Mouse (Mus musculus) left cerebral cortex, adult 8-10 months (tissue): ENCODE results near the gene Hs3st5. TPM values are rescaled to one million over a fixed set of nuclear protein-coding genes. Genes with fewer than 3 reads are reported as not detected.
"Not testable (repeated sequence)": the region's sequence is repeated elsewhere in the genome, so short reads cannot be mapped to it uniquely, and the experiment has no call there.

Experiments
- DNase-seq, 2 experiments: peaks; one replicate each; pipeline ENCODE4 v3.0.0; 2022; ENCODE audit warnings: low spot score in 2 of 2
- total RNA-seq, 4 experiments: library from RNA; stranded (reverse); gene quantifications; 2 replicates each; pipeline ENCODE4 v1.2.4; 2022

Hs3st5 gene
- total RNA-seq, 4 experiments from 2014 or later: 5.7 to 7.4 (median 6.9) TPM

DNA sequence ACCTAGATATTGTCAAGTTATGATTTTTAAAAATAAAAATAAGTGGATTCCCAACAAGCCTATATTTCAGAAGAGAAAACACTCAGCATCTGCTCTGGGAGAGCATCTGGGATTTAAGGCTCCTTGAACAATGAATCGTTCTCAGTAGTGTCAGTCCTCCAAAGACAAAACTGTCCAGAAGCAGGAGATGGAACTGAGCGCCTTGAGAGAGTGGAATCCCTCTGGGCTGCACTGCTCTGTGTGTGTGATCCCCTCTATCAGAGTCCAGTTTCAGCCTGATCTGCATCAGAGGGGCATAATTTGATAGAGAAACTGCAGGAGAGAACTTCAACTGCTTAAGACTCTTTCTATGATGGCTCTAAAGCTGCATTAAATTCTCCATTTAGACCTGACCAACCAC, 49.5 kb downstream of the Hs3st5 start:
- no peak for DNase-seq

DNA sequence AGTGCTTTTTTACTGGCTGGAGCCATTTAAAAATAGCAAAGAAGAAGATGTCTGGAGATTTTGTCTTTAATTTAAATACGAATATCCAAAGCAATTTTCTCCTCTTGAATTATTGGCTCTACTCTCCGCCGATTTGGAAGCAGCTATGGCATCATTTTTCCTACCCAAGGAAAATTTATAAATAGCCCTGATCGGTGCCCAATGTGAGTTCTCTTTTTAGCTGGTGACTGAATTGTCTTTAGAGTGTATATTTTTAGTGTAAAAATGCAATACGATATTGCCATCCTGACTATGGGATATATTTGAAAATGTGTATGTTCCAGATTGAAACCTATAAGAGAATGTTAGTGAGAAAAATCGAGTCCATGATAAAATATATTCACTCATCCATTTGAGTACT, 51.1 kb downstream of the Hs3st5 start:
- DNase-seq: no peak

DNA sequence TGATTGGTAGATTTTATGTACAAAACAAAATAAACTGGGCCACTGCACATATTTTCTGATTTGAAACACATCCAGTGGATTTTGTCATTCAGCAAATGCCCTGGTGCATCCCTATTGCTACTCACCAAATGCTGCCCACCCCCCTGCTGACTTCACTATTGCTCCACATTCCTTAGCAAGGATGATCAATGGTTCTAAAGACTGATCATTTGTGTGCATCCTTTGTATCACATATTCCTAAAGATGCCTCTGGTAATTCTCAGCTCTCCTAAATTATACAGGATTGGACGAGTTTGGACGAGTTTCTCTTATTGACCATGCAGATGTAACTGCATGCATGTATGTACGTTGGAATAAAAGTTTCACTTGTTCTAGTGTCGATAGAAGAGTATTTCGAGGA, 52.1 kb downstream of the Hs3st5 start:
- no peak for DNase-seq

DNA sequence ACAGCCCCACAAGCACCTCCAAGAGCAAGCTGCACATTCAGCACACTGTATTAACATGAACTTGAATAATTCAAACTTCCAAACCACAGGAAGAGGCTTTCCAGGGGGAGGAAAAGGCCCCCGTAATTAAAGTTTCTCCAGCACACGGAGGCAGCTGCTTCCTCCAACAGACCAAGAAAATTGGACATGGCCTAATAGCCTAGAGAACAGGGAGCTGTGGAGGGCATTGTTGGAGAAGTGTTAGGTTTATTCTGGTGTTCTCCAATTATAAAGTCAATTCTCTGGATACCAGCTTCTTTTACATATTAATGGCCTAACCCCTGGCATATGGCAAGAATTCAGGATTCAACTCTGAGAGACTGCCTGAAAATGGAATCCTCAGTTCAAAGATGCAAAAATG, 60.6 kb downstream of the Hs3st5 start:
- no peak for DNase-seq

- no peak for DNase-seq
These were observed 65.9 kb downstream of the Hs3st5 start for GRCm38 (mm10) chr10:36572540-36572939.

DNA sequence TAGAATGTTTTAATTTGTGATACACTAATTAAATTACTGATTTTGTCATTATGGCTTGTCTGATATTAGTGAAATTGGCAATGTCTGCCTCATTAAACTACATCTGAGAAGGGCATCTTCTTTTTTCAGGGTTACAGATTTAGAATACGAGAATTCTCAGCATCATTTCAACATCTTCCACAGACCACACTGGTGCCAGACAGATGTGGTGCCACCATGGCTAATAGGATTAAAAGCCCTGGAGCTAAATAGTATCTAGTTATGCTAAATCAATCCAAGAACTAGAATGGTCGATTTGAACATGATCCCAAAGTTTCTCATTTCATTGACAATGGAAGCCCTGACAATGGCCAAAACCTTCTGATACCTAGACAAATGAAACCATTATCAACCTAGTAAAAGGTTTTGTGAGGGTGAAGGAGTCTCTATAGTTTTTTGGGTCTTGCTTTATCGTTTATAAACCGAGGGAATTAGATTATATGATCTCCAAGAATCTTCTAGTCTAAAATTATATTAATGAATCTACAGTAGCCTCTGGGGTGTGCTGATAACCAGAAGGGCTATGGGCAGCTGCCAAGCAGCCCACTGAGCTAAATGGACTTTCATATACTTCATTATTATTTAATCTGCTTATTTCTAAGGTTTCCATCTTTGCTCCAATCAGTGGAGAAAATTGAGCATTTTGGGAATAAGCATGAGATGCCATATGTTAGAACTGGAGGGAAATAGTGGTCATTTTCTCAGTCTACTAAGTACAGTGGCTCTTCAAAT, 71.9 kb downstream of the Hs3st5 start:
- DNase-seq: no peak

- DNase-seq: no peak
These were observed 103.8 kb downstream of the Hs3st5 start for GRCm38 (mm10) chr10:36610400-36610799.

DNA sequence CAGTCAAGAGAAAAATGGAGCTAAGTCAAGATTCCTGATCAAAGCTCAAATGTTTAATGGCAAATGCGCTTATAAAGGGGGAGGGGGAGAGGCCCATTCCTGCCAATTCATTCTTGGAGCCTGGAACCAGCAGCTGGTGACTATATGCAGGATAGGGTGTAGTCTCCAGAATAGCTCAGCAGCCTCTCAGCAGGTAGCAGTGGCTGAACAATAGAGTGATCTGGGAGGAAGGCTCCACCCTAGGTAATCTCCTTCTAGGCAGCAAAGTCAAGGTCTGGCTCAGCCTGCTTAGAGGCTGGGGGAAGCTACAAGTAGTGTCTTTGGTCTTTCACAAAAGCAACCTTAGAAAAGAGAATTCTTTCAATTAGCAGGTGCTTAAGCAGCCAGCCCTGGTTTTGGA, 104.8 kb downstream of the Hs3st5 start:
- DNase-seq: not testable (repeated sequence)

DNA sequence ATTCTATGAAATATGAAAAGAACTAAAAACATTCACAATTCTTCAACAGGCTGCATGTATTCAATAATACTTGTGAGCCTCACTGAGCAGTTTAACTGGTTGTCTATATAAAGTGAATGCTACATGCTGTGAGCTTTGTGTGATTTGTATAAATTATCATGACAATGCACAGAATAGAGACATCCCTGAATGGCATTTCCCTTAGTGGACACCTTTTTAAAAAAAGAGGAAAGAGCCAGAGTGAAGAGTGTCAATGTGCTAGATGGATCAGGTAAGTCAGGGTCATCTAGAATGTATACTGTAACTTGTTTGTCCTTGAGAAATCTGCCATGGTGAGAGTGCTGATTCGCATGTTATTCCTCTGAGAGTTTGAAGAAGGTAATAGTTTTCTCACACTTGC, 116.4 kb downstream of the Hs3st5 start:
- no peak for DNase-seq

DNA sequence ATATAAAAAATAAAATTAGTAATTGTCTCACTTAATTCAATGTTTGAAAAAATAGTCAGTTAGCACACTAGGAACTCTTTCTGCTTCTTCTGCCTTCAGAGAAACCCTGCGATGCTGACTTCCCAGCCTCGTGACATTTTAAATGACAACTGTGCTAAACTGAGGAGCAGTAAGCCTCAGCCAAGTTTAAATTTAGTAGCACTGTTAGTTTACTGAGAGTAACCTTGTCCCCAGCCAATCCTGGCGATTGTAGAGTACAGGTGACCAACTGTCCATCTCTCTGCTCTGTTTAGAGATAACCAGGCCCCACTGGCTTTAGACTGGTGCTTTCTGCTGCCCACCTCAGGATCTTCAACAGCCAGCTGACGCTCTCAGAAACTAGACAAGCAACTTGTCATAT, 121.3 kb downstream of the Hs3st5 start:
- DNase-seq: no peak

- no peak for DNase-seq
These were observed 125.1 kb downstream of the Hs3st5 start for GRCm38 (mm10) chr10:36631746-36632145.

DNA sequence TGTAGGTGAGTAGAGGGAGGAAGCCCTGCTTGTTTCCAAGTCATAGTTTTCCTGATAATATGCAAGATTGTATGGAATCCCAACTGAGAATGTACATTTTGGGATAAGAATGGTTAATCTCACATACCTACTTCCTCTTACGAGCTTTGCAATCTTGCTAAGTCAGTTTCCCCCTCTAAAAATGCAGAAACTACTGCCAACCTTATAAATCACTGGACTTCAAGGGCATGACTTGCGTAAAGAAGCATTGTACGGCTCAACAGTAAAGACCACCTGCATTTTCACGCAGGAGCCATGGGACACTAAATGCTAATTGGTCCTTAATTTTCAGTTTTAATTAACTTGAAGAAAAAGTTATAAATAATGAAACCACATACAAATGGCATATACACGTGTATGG, 144.0 kb downstream of the Hs3st5 start:
- DNase-seq: no peak

GRCm38 (mm10) chr10:36713974-36714373, 207.4 kb downstream of the Hs3st5 start:
- no peak for DNase-seq

DNA sequence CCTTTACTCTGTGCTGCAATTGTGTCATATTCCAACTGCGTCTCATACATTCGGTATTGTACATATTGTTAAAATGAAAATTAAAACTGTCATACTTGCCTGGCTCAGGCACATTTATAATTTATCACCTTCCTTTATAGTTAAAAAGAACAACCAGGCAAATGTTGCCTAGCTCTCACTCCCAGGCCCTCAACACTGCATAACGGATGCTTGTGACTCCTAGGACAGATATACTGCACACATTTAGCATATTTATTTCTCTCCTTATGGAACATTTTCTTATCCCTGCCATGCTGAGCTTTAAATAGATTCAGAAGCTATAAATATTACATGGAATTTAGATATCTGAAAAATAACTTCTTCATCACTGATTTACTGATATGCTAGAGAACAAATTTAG, 219.6 kb downstream of the Hs3st5 start:
- DNase-seq: no peak

DNA sequence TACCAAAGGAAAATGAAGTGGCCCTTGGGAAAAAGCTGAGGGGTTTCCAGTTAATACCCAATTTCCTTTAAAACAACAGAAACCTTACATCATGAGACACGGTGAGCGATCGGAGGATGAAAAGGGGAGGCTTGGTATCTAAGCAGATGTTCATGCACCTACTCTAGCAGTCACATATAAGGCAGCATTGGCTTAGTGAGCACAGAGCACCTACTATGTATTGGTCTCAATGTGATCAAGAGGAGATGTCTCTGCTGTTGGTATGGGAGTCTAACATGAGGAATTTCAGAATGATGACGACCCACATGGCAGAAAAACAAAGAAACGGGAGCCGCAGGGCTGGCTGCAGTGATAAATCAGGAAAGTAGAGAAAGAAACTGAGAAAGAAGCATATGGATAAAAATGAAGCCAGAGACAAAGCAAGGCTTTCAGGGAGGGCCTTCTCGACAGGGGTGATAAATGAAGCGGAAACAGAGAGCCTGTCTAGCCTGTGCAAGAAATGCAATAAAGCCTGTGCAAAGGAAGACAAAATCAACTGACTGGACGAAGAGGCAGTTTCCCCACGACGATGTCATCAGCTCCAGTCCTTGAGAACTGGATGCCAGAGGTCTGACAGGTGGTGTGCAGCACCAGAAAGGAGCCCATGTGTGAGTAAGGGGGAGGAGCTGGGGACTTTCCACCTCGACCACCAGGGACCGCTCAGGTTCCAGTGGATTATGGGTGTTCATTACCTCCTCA, 222.9 kb downstream of the Hs3st5 start:
- DNase-seq: no peak

DNA sequence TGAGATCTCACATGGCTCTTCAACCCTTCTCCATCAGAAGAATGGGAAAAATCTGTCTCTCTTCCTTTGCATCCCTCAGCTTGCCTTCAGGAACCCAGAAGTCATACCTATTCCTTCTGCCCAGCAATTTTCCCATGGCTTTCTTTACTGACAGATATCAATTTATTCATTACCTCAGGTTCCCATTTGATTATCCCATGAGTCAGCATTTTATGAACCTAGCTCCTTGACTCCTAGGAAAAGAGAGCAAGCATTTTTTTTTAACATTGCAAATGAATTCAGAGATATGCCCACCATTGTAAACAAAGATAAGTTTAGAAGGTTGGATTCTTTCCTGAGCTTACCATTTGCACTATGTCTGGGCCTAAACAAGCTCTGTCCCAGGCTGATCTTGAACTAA, 232.8 kb downstream of the Hs3st5 start:
- DNase-seq: no peak

DNA sequence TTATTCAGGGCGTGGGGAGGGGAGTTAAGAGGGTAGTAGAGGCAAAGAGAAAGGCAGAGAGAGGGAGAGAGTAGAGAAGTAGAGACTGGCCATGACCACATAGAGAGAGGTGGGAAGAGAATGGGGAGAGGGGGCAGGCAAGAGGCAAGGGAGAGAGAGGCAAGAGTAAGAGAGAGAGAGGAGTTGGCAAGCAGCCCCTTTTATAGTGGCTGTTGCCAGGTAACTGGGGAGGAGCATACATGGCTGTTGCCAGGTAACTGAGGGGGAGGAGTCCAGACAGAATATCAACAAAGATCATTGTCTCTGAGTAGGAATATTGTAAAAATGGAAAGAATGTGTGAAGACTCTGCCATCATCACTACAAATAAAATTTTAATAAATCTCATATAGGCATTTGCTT, 243.4 kb downstream of the Hs3st5 start:
- no peak for DNase-seq

GRCm38 (mm10) chr10:36754471-36754870, 247.9 kb downstream of the Hs3st5 start:
- DNase-seq: no peak

DNA sequence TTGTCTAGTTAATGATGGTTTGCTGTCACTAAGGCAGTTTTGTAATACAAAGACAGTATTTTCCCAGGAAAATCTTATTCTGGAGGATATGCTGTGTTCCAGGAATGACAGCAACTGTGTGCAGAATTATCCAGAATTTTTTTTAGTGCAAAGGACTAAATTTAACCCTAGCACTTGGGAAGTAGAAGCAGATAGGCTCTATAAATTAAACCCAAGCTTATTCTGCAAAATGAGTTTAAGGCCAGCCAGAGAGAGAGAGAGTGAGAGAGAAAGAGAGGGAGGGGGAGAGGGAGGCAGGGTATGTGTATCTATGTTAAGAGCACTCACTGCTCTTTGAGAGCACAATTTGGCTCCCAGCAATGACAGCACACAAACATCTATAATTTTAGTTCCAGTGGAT, 267.0 kb downstream of the Hs3st5 start:
- no peak for DNase-seq

- no peak for DNase-seq
These were observed 268.3 kb downstream of the Hs3st5 start for GRCm38 (mm10) chr10:36774898-36775297.

GRCm38 (mm10) chr10:36781641-36782040, 275.0 kb downstream of the Hs3st5 start:
- no peak for DNase-seq

GRCm38 (mm10) chr10:36786970-36787369, 280.4 kb downstream of the Hs3st5 start:
- DNase-seq: no peak

DNA sequence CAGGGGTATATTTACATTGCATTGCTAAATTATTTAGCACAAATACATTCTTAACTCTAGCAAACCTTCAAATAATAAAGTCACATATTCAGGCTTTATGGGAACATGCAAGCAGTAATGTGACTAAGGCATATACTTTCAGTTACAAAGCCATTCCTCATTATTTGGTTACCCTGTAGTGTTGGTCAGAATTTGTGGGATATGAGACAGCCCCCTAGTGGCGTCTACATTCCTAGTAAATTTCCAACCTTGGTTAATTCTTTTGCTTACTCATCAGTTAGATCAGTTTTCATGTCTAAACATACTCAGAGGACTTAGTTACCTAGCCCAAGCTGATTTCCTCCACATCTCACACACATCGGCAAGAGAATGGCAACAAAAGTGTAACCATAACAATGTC, 285.2 kb downstream of the Hs3st5 start:
- no peak for DNase-seq
